Mouse (Mus musculus) myocyte (in vitro differentiated cells): ENCODE measurements around the gene Eefsec. TPM values are rescaled to one million over a fixed set of nuclear protein-coding genes. Genes with fewer than 3 reads are reported as not detected.

Experiments used
- H3K27me3 ChIP-seq: one replicate; pipeline ENCODE4 v1.6.1; 2011; ENCODE audit not compliant: control insufficient read depth, insufficient read depth, insufficient read length
- H3K36me3 ChIP-seq: one replicate; pipeline ENCODE4 v1.6.1; 2011; ENCODE audit not compliant: control insufficient read depth, insufficient read depth
- H3K4me2 ChIP-seq: one replicate; pipeline ENCODE4 v1.6.1; 2011; ENCODE audit warnings: low read depth, control low read depth
- H3K4me3 ChIP-seq: one replicate; pipeline ENCODE4 v1.5.1; 2011; ENCODE audit warnings: mild to moderate bottlenecking, control low read depth, moderate library complexity
- H3K79me2 ChIP-seq: one replicate; pipeline ENCODE4 v1.6.1; 2011; ENCODE audit not compliant: control insufficient read depth, insufficient read depth
- H3ac ChIP-seq: one replicate; pipeline ENCODE4 v1.6.1; 2011; ENCODE audit not compliant: control insufficient read depth, insufficient read length
- CEBPB ChIP-seq: IDR thresholded peaks from 2 replicates; pipeline ENCODE4 v1.6.1; 2011; ENCODE audit warnings: mild to moderate bottlenecking, moderate library complexity; ENCODE audit not compliant: poor library complexity, insufficient read depth, severe bottlenecking
- E2F4 ChIP-seq: IDR thresholded peaks from one replicate; pipeline ENCODE4 v1.6.1; 2011; ENCODE audit warnings: mild to moderate bottlenecking, control low read depth, moderate library complexity; ENCODE audit not compliant: insufficient read depth
- MAX ChIP-seq: IDR thresholded peaks from one replicate; pipeline ENCODE4 v1.6.1; 2011; ENCODE audit warnings: low read depth, mild to moderate bottlenecking, control low read depth
- MYOD1 ChIP-seq, 3 experiments: IDR thresholded peaks; one replicate each; pipeline ENCODE4 v1.6.1; 2011; ENCODE audit warnings: control low read depth in 2 of 3, low read depth in 2 of 3, mild to moderate bottlenecking in 2 of 3, moderate library complexity in 1 of 3; ENCODE audit not compliant: insufficient read length in 2 of 3, control insufficient read depth in 1 of 3
- MYOG ChIP-seq, 3 experiments: IDR thresholded peaks; one replicate each; pipeline ENCODE4 v1.6.1; 2011; ENCODE audit warnings: control low read depth in 2 of 3, low read depth in 2 of 3, mild to moderate bottlenecking in 2 of 3; ENCODE audit not compliant: insufficient read length in 2 of 3, control insufficient read depth in 1 of 3, insufficient read depth in 1 of 3
- POLR2A ChIP-seq: IDR thresholded peaks from one replicate; pipeline ENCODE4 v1.6.1; 2011; ENCODE audit warnings: low read depth, mild to moderate bottlenecking, control low read depth, moderate library complexity; ENCODE audit not compliant: insufficient read length
- POLR2AphosphoS2 ChIP-seq: IDR thresholded peaks from one replicate; pipeline ENCODE4 v1.6.1; 2011; ENCODE audit warnings: low read depth, control low read depth; ENCODE audit not compliant: insufficient read length
- REST ChIP-seq: IDR thresholded peaks from one replicate; pipeline ENCODE4 v1.6.1; 2011; ENCODE audit warnings: mild to moderate bottlenecking, control low read depth, moderate library complexity; ENCODE audit not compliant: insufficient read depth, insufficient read length
- SRF ChIP-seq: IDR thresholded peaks from one replicate; pipeline ENCODE4 v1.6.1; 2011; ENCODE audit warnings: low read depth; ENCODE audit not compliant: control insufficient read depth, insufficient read length
- TCF12 ChIP-seq: IDR thresholded peaks from one replicate; pipeline ENCODE4 v1.6.1; 2011; ENCODE audit warnings: mild to moderate bottlenecking, control low read depth; ENCODE audit not compliant: poor library complexity, insufficient read depth, severe bottlenecking
- TCF3 ChIP-seq: IDR thresholded peaks from one replicate; pipeline ENCODE4 v1.6.1; 2011; ENCODE audit warnings: low read depth, control low read depth; ENCODE audit not compliant: insufficient read length
- USF1 ChIP-seq: IDR thresholded peaks from one replicate; pipeline ENCODE4 v1.6.1; 2011; ENCODE audit warnings: low read depth, mild to moderate bottlenecking, control low read depth, moderate library complexity
- polyA plus RNA-seq: library from polyadenylated mRNA; unstranded; fragments of >200 nt; fragmentation: generic; extraction: Trizol; gene quantifications from one replicate; pipeline ENCODE4 v1.2.1, GENCODE M21; 2012; ENCODE audit warnings: missing spikeins

Eefsec gene
- polyA plus RNA-seq, 1 experiment, result 14.5 TPM

DNA sequence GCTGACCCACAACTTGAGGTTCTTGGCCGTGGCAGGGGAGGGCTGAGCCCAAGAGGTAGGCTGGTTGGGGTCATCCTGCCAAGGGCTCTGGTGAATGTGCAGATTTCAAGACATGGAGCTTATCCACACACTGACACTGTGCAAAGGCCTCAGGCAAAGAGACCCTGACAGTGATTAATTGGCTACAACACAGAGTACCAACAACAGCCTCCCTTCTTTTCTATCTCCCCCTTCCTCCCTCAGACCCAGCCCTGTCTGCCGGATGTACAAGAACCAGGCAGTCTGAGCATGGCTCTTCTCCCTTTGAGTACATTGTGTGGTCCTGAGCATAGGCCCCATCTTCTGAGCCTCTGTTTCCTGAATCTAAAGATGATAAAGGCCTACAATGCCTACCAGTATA lies 131.0 kb downstream of the Eefsec start:
- no peak for TF ChIP-seq USF1
- Histone ChIP-seq H3K27me3 (no peaks in the 10 kb centered on the region), H3K79me2 (no peaks in the 10 kb centered on the region), H3K4me2 (no peak overlapping the region), H3ac (no peak overlapping the region), H3K4me3 (no peak overlapping the region), H3K36me3 (no peaks in the 10 kb centered on the region)

GRCm38 (mm10) chr6:88313937-88314336 lies 132.4 kb downstream of the Eefsec start:
- Histone ChIP-seq H3K36me3 (no peaks in the 10 kb centered on the region), H3K79me2 (no peaks in the 10 kb centered on the region), H3K4me3 (no peak overlapping the region), H3K27me3 (no peaks in the 10 kb centered on the region), H3ac (no peak overlapping the region), H3K4me2 (no peak overlapping the region)
- TF ChIP-seq MAX, result no peak
- TF ChIP-seq SRF, result no peak
- no peak for TF ChIP-seq MYOD1 (IDR thresholded peaks at IDR 0.05; ENCODE audit: control insufficient read depth in 1 of 3, insufficient read length in 2 of 3, low read depth in 2 of 3)
- TF ChIP-seq TCF12, result no peak
- no peak for TF ChIP-seq E2F4
- no peak for TF ChIP-seq POLR2AphosphoS2
- no peak for TF ChIP-seq REST
- TF ChIP-seq USF1, result no peak
- no peak for TF ChIP-seq MYOG (IDR thresholded peaks at IDR 0.05; ENCODE audit: control insufficient read depth in 1 of 3, insufficient read depth in 1 of 3, insufficient read length in 2 of 3, low read depth in 2 of 3)
- TF ChIP-seq TCF3, result no peak
- no peak for TF ChIP-seq CEBPB
- no peak for TF ChIP-seq POLR2A

GRCm38 (mm10) chr6:88311593-88311992 lies 134.7 kb downstream of the Eefsec start:
- no peak overlapping the region for H3K4me2 ChIP-seq
- no peaks in the 10 kb centered on the region for H3K79me2 ChIP-seq
- no peaks in the 10 kb centered on the region for H3K36me3 ChIP-seq
- TF ChIP-seq POLR2A, result no peak
- no peaks in the 10 kb centered on the region for H3K27me3 ChIP-seq
- no peak overlapping the region for H3K4me3 ChIP-seq
- no peak overlapping the region for H3ac ChIP-seq

GRCm38 (mm10) chr6:88306100-88306746 lies 140.1 kb downstream of the Eefsec start:
- Histone ChIP-seq H3ac (no peak overlapping the region), H3K4me2 (no peak overlapping the region), H3K27me3 (no peaks in the 10 kb centered on the region), H3K79me2 (no peaks in the 10 kb centered on the region), H3K4me3 (no peak overlapping the region), H3K36me3 (no peaks in the 10 kb centered on the region)
- TF ChIP-seq SRF (no peak), E2F4 (no peak), CEBPB (no peak)

DNA sequence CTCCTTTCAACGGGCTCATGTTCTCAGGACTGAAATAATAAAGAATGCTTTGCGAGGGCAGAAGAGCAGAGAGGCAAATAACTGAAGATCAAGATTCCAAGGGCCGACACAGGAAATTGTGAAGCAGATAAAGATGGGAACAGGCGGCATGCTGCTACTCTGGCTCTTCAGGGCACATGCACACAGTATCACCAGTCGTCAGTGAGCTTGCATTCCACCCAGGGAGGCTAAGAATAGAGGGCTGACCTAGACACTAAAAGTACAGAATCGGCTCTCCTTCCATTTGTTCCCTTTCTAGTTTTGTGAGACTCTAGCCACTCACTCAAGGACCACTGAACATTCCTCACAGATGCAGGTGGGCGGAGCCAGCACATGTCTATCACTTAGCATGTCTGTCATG lies 145.1 kb downstream of the Eefsec start:
- H3K4me2 ChIP-seq, result no peak overlapping the region
- H3K27me3 ChIP-seq, result no peaks in the 10 kb centered on the region
- TF ChIP-seq REST (no peak), SRF (no peak), MAX (no peak), MYOG (IDR thresholded peaks at IDR 0.05; ENCODE audit: control insufficient read depth in 1 of 3, insufficient read depth in 1 of 3, insufficient read length in 2 of 3, low read depth in 2 of 3) (no peak), TCF12 (no peak), USF1 (no peak), TCF3 (no peak), POLR2AphosphoS2 (no peak), MYOD1 (IDR thresholded peaks at IDR 0.05; ENCODE audit: control insufficient read depth in 1 of 3, insufficient read length in 2 of 3, low read depth in 2 of 3) (no peak), E2F4 (no peak), POLR2A (no peak), CEBPB (no peak)
- H3K36me3 ChIP-seq, result no peaks in the 10 kb centered on the region
- no peak overlapping the region for H3K4me3 ChIP-seq
- H3ac ChIP-seq, result no peak overlapping the region
- no peaks in the 10 kb centered on the region for H3K79me2 ChIP-seq

- no peak overlapping the region for H3ac ChIP-seq
- no peaks in the 10 kb centered on the region for H3K27me3 ChIP-seq
- no peaks in the 10 kb centered on the region for H3K36me3 ChIP-seq
- H3K4me2 ChIP-seq, result no peak overlapping the region
- TF ChIP-seq CEBPB (no peak), TCF12 (no peak), MAX (no peak), REST (no peak), E2F4 (no peak), POLR2AphosphoS2 (no peak), SRF (no peak), MYOD1 (IDR thresholded peaks at IDR 0.05; ENCODE audit: control insufficient read depth in 1 of 3, insufficient read length in 2 of 3, low read depth in 2 of 3) (no peak), TCF3 (no peak), MYOG (IDR thresholded peaks at IDR 0.05; ENCODE audit: control insufficient read depth in 1 of 3, insufficient read depth in 1 of 3, insufficient read length in 2 of 3, low read depth in 2 of 3) (no peak), USF1 (no peak), POLR2A (no peak)
- H3K79me2 ChIP-seq, result no peaks in the 10 kb centered on the region
- no peak overlapping the region for H3K4me3 ChIP-seq
Observed at GRCm38 (mm10) chr6:88299491-88299890, 146.8 kb downstream of the Eefsec start.
